Mouse (Mus musculus) heart, postnatal 14 days (tissue): ENCODE data around the gene Shank2. TPM values are rescaled to one million over a fixed set of nuclear protein-coding genes. Genes with fewer than 3 reads are reported as not detected.
A peak's percentile ranks its signal among the peaks of the same experiment; 100 is the strongest.

Experiments used
- DNase-seq, 2 experiments: peaks; one replicate each; pipeline ENCODE4 v3.0.0; 2021 to 2022
- intact Hi-C: fragments of 180-260 bp; cut with DNase I; formaldehyde crosslinking; loops from one replicate; pipeline ENCODE4 v1.15.1; 2025
- total RNA-seq, 2 experiments: library from RNA; stranded (reverse); gene quantifications; 2 replicates each; pipeline ENCODE4 v1.2.3; 2021

The Shank2 gene
- total RNA-seq, 2 experiments from 2014 or later: 0.44 to 0.65 TPM

- intact Hi-C loops: no loop called here
- no peak for DNase-seq
Observed at GRCm38 (mm10) chr7:144248686-144249422, 247.1 kb downstream of the Shank2 start.

GRCm38 (mm10) chr7:144250791-144251190, 249.1 kb downstream of the Shank2 start:
- intact Hi-C loops: no loop called here
- no peak for DNase-seq

- DNase-seq: no peak
Observed at GRCm38 (mm10) chr7:144251250-144251649, 249.5 kb downstream of the Shank2 start.

GRCm38 (mm10) chr7:144254674-144255246, 253.0 kb downstream of the Shank2 start:
- no peak for DNase-seq
- intact Hi-C loops: no loop called here

More at GRCm38 (mm10) chr7:144251250-144251649, 249.5 kb downstream of the Shank2 start:
- intact Hi-C loops: no loop called here

GRCm38 (mm10) chr7:144257821-144258220, 256.1 kb downstream of the Shank2 start:
- no peak for DNase-seq
- intact Hi-C loops: no loop called here

- intact Hi-C loops: no loop called here
- DNase-seq: no peak
Observed at GRCm38 (mm10) chr7:144258332-144258731, 256.6 kb downstream of the Shank2 start.

- intact Hi-C loops: no loop called here
- no peak for DNase-seq
Observed at GRCm38 (mm10) chr7:144262666-144263065, 260.9 kb downstream of the Shank2 start.

- no peak for DNase-seq
- intact Hi-C loops: no loop called here
Observed at GRCm38 (mm10) chr7:144266745-144267144, 265.0 kb downstream of the Shank2 start.

- intact Hi-C loops: no loop called here
- no peak for DNase-seq
Observed at GRCm38 (mm10) chr7:144268329-144268728, 266.6 kb downstream of the Shank2 start.

GRCm38 (mm10) chr7:144268778-144269177, 267.1 kb downstream of the Shank2 start:
- no peak for DNase-seq
- intact Hi-C loops: no loop called here

GRCm38 (mm10) chr7:144271074-144271473, 269.3 kb downstream of the Shank2 start:
- DNase-seq: no peak
- intact Hi-C loops: no loop called here

GRCm38 (mm10) chr7:144278703-144279102, 277.0 kb downstream of the Shank2 start:
- intact Hi-C loops: no loop called here
- no peak for DNase-seq

GRCm38 (mm10) chr7:144283701-144284100, 282.0 kb downstream of the Shank2 start:
- peak in 1 of 2 experiments; percentile 5 for DNase-seq
- intact Hi-C loops: no loop called here

GRCm38 (mm10) chr7:144284241-144285065, 282.7 kb downstream of the Shank2 start:
- peak in 1 of 2 experiments; percentile 7 for DNase-seq
- intact Hi-C loops: no loop called here

GRCm38 (mm10) chr7:144285066-144285633, 283.4 kb downstream of the Shank2 start:
- no peak for DNase-seq
- intact Hi-C loops: no loop called here

GRCm38 (mm10) chr7:144285912-144286311, 284.2 kb downstream of the Shank2 start:
- no peak for DNase-seq
- intact Hi-C loops: no loop called here

GRCm38 (mm10) chr7:144287991-144288390, 286.3 kb downstream of the Shank2 start:
- DNase-seq: no peak
- intact Hi-C loops: no loop called here

- intact Hi-C loops: no loop called here
- no peak for DNase-seq
Observed at GRCm38 (mm10) chr7:144291478-144291877, 289.8 kb downstream of the Shank2 start.

- DNase-seq: no peak
- intact Hi-C loops: no loop called here
Observed at GRCm38 (mm10) chr7:144293611-144294010, 291.9 kb downstream of the Shank2 start.

GRCm38 (mm10) chr7:144294239-144295200, 292.8 kb downstream of the Shank2 start:
- peak; percentile 46 to 64 for DNase-seq
- intact Hi-C loops: no loop called here
